Mouse (Mus musculus) neural tube, embryonic 15.5 days (tissue): ENCODE data around the gene Gm28308. TPM values are rescaled to one million over a fixed set of nuclear protein-coding genes. Genes with fewer than 3 reads are reported as not detected.

ENCODE experiments used
- microRNA counts: library from miRNA; unstranded; fragments of <30 nt; microRNA quantifications from one replicate; lab custom pipeline; 2016
- microRNA-seq: library from miRNA; unstranded; fragments of <30 nt; microRNA quantifications from one replicate; pipeline ENCODE4, GENCODE M21; 2017
- polyA plus RNA-seq: library from polyadenylated mRNA; unstranded; fragments of >200 nt; fragmentation: Nextera tagmentation; extraction: Ambion mirVana; gene quantifications from 2 replicates; pipeline ENCODE4 v1.2.1, GENCODE M21; 2015

Gm28308 gene
- polyA plus RNA-seq, 1 experiment from 2014 or later = not detected

MicroRNA genes within 50 kb of the gene (microRNA counts, 519-probe panel; counts per million panel counts)
- 3,309 counts per million, percentile 81 among the panel's probes with 10 or more counts for microRNA mmu-miR-196b (lab: Ali Mortazavi, UCI)

Small RNAs within 50 kb of the gene (microRNA-seq; reads per million reads assigned to microRNA genes)
- 4,361 reads per million, percentile 92 among the genes with 10 or more reads in this experiment for gene Mir196b

Other genes with a start within 250 kb of the Gm28308 start
- 29.5 and 30.1 TPM in 2 replicates for gene Skap2, start 200.8 kb downstream of the Gm28308 start, polyA plus RNA-seq
- gene Hoxa1, start 55.0 kb downstream of the Gm28308 start, polyA plus RNA-seq = 1.1 and 1.3 TPM in 2 replicates
- gene Hoxa2, start 48.5 kb downstream of the Gm28308 start, polyA plus RNA-seq = 7.2 and 12.0 TPM in 2 replicates
- gene 5730596B20Rik, start 35.8 kb downstream of the Gm28308 start, polyA plus RNA-seq = 1.4 and 3.0 TPM in 2 replicates
- 2.3 and 5.7 TPM in 2 replicates for gene Hoxa4, start 21.6 kb downstream of the Gm28308 start, polyA plus RNA-seq
- 26.8 and 73.9 TPM in 2 replicates for gene Hoxa5, start 8.8 kb downstream of the Gm28308 start, polyA plus RNA-seq
- gene Hoxa6, start 4.6 kb downstream of the Gm28308 start, polyA plus RNA-seq = 10.3 and 15.0 TPM in 2 replicates
- gene Hoxa3, start within 50 bp of the Gm28308 start, polyA plus RNA-seq = 10.7 and 14.6 TPM in 2 replicates
- 86.8 and 109 TPM in 2 replicates for gene Hoxa7, start 8.5 kb upstream of the Gm28308 start, polyA plus RNA-seq
- 64.3 and 77.5 TPM in 2 replicates for gene Hoxa9, start 17.8 kb upstream of the Gm28308 start, polyA plus RNA-seq
- gene Hoxa10, start 27.5 kb upstream of the Gm28308 start, polyA plus RNA-seq = 48.9 and 69.7 TPM in 2 replicates
- gene Hoxa11, start 32.5 kb upstream of the Gm28308 start, polyA plus RNA-seq = 4.3 and 9.6 TPM in 2 replicates
- gene Hoxa13, start 47.5 kb upstream of the Gm28308 start, polyA plus RNA-seq = 0.08 and 0.26 TPM in 2 replicates
- 0.82 and 1.9 TPM in 2 replicates for gene Evx1, start 100.2 kb upstream of the Gm28308 start, polyA plus RNA-seq